Mouse (Mus musculus) liver, embryonic 12.5 days (tissue): ENCODE measurements at regions not wholly inside any gene's neighbourhood (a gene's known extent, or its start where the extent isn't known, plus 50 kb on each side); places are given as distances from the start of the nearest gene placed in this dataset.

Experiments used
- ATAC-seq: fragments of 200-750 bp; cut with Nextera tagmentation; 2 replicates; pipeline ENCODE4 v1.8.0; 2017; ENCODE audit warnings: moderate number of reproducible peaks, mild to moderate bottlenecking, moderate library complexity
- H3K27ac ChIP-seq: fragments of 300-500 bp; sonication (generic); 2 replicates; pipeline ENCODE4 v1.5.1; 2016; ENCODE audit warnings: mild to moderate bottlenecking
- H3K27me3 ChIP-seq: fragments of 300-500 bp; sonication (generic); replicated peaks from 2 replicates; pipeline ENCODE4 v1.6.1; 2016; ENCODE audit warnings: mild to moderate bottlenecking, moderate library complexity
- H3K36me3 ChIP-seq: fragments of 300-500 bp; sonication (generic); 2 replicates; pipeline ENCODE4 v1.6.1; 2016; ENCODE audit warnings: mild to moderate bottlenecking, moderate library complexity
- H3K4me1 ChIP-seq: fragments of 300-500 bp; sonication (generic); 2 replicates; pipeline ENCODE4 v1.6.1; 2016
- H3K4me2 ChIP-seq: fragments of 300-500 bp; sonication (generic); 2 replicates; pipeline ENCODE4 v1.6.1; 2016; ENCODE audit warnings: mild to moderate bottlenecking, moderate library complexity
- H3K4me3 ChIP-seq: fragments of 300-500 bp; sonication (generic); 2 replicates; pipeline ENCODE4 v1.5.1; 2016; ENCODE audit warnings: mild to moderate bottlenecking, moderate library complexity
- H3K9ac ChIP-seq: fragments of 300-500 bp; sonication (generic); 2 replicates; pipeline ENCODE4 v1.6.1; 2016; ENCODE audit warnings: mild to moderate bottlenecking, moderate library complexity
- H3K9me3 ChIP-seq: fragments of 300-500 bp; sonication (generic); replicated peaks from 2 replicates; pipeline ENCODE4 v1.6.1; 2016; ENCODE audit warnings: mild to moderate bottlenecking, moderate library complexity
- WGBS: fragments of 180-500 bp; shearing (Covaris S2); methylation state at CpG from one replicate; pipeline ENCODE4 v1.1.7; 2016; ENCODE audit not compliant: insufficient replicate concordance; 5-methylcytosine and 5-hydroxymethylcytosine counted together

GRCm38 (mm10) chr2:133883682-133884081 is 331.7 kb downstream of the Bmp2 start:
- Histone ChIP-seq H3K27ac (no peak overlapping the region), H3K36me3 (no peaks in the 10 kb centered on the region), H3K9me3 (no peaks in the 10 kb centered on the region), H3K27me3 (no peaks in the 10 kb centered on the region), H3K4me2 (no peak overlapping the region), H3K4me3 (no peak overlapping the region), H3K4me1 (no peaks in the 10 kb centered on the region), H3K9ac (no peak overlapping the region)
- no peak for ATAC-seq

GRCm38 (mm10) chr2:133906269-133906668 is 354.3 kb downstream of the Bmp2 start:
- no peaks in the 10 kb centered on the region for H3K4me1 ChIP-seq
- ATAC-seq = no peak
- H3K27me3 ChIP-seq = no peaks in the 10 kb centered on the region
- H3K9ac ChIP-seq = no peak overlapping the region
- H3K4me2 ChIP-seq = no peak overlapping the region
- no peak overlapping the region for H3K4me3 ChIP-seq
- no peak overlapping the region for H3K27ac ChIP-seq
- no peaks in the 10 kb centered on the region for H3K9me3 ChIP-seq
- H3K36me3 ChIP-seq = no peaks in the 10 kb centered on the region
- 67% methylated on average over 6 of the region's 6 CpGs for WGBS
